Mouse (Mus musculus) layer of hippocampus, adult 9-10 months (tissue): Measurements from ENCODE around the gene Soga1.

Source experiments
- DNase-seq: peaks from one replicate; pipeline ENCODE4 v3.0.0; 2022; ENCODE audit warnings: low spot score

Gene Soga1

GRCm38 (mm10) chr2:157060557-157061305 is 18.3 kb downstream of the Soga1 start:
- no peak for DNase-seq

DNA sequence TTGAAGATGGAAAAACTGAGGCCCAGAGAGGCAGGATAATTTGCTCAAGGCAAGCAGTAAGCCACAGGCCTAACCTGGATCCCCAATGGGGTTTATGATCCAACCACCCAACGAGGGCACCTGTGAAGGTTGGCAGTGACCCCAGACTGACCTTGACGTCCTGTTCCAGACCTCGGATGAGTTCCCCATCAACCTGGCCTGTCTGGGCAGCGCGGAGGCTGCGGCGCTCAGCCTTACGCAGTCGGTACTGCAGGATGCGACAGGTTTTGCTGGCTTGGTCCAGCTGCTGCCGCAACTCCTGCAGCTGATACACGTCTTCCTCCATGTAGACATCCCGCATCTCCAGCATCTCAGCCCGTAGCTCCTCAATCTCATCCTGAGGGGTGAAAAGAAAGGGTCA is 19.0 kb downstream of the Soga1 start:
- DNase-seq, result no peak

DNA sequence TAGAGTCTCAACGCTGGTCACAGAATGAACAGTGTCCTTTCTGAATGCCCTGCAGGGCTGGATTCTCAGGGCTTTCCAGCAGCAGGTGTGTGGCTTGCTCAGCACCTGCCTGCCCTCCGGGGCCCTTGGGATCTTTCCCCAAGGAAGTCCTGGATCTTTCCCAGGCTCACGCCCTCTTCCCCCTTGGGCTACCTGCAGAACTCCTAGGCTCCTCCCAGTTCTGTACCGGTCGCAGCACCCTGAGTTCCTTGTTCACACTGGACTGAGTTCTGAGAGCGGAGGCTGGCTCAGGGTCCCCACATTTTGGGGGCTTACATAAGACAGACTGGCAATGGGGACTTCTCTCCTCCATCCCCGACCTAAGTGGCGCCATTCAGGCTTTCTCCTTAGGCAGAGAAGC is 19.9 kb downstream of the Soga1 start:
- no peak for DNase-seq

GRCm38 (mm10) chr2:157058342-157058998 is 20.6 kb downstream of the Soga1 start:
- no peak for DNase-seq

- DNase-seq, result no peak
Measured at GRCm38 (mm10) chr2:157057758-157058157, 21.3 kb downstream of the Soga1 start.

DNA sequence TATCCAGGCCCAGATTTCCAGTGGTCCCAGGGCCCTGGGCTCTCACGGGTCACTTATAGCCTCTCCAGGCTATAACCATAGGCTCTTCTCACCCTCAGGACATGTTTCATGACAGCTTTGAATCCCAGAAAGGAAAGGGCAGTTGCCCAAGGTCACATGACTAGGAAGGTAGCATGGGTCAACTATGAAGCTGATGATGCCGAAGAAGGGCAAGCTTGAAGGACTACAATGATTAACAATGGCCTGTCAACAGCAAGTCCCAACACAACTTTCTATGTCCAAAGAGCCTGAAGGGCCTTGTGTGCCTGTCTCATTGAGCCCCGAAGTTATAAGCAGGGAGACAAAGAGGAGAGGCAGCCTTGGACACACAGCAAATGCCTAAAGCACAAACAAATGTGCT is 21.9 kb downstream of the Soga1 start:
- no peak for DNase-seq

- no peak for DNase-seq
Measured at GRCm38 (mm10) chr2:157055721-157056120, 23.3 kb downstream of the Soga1 start.

GRCm38 (mm10) chr2:157054816-157055215 is 24.2 kb downstream of the Soga1 start:
- DNase-seq, result no peak

- DNase-seq, result no peak
Measured at GRCm38 (mm10) chr2:157054297-157054696, 24.8 kb downstream of the Soga1 start.

- DNase-seq, result no peak
Measured at GRCm38 (mm10) chr2:157053787-157054186, 25.3 kb downstream of the Soga1 start.

- DNase-seq, result no peak
Measured at GRCm38 (mm10) chr2:157053124-157053523, 25.9 kb downstream of the Soga1 start.

GRCm38 (mm10) chr2:157052448-157052847 is 26.6 kb downstream of the Soga1 start:
- no peak for DNase-seq

- no peak for DNase-seq
Measured at GRCm38 (mm10) chr2:157049831-157050243, 29.2 kb downstream of the Soga1 start.

GRCm38 (mm10) chr2:157048395-157049181 is 30.5 kb downstream of the Soga1 start:
- DNase-seq, result no peak

GRCm38 (mm10) chr2:157046956-157047355 is 32.1 kb downstream of the Soga1 start:
- no peak for DNase-seq

DNA sequence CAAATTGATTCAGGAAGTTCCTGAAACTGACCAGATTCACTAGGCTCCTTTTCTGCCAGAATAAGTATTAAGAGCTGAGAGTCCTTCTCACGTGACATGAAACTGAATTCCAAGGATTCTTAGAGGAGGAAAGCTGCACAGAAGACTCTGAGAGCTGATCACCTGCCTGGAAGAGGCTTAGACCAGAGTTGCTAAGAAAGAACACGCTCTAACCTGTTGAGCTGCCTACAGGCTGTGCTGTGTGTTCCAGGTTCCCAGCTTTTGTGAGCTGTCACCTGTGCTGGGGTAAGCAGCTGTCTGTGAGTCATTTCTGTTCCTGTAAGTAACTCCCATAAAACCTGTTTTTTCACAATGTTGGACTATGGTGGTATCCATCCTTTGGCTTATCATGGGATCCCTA is 33.1 kb downstream of the Soga1 start:
- DNase-seq, result no peak

DNA sequence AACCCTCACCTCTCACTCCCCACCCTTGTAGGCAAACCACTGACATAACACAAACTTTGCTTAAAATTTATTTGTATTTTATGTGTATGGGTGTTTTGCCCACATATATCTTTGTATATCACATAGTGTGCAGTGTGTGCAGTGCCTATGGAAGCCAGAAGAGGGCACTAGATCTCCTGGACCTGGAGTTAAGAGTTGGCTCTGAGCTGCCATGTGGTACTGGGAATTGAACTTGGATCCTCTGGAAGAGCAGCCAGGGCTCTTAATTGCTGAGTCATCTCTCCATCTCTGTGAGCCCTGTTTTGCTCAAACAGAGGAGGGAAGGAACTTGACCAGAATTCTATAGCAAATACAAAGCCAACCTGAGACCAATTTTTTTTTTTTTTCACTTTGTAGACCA is 35.1 kb downstream of the Soga1 start:
- DNase-seq, result no peak

- no peak for DNase-seq
Measured at GRCm38 (mm10) chr2:157043556-157043955, 35.5 kb downstream of the Soga1 start.

DNA sequence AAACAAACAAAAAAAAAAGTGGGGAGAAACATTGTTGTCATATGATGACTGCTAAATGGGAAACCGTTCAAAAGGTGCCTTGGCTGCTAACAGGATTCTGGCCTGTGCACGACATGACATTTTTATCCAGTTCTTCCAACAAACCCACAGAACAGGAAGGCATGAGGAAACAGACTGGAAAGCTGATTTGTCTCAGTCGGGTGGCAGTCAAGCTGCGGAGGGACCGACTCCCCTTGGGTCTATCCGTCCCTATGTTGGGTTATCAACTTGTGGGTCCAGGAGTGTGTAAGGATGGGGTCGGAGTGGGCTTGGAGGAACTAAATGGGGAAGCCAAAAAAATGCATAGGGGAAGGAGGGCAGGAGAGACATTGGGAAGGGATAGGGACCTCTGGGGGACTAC is 37.6 kb downstream of the Soga1 start:
- DNase-seq, result no peak

DNA sequence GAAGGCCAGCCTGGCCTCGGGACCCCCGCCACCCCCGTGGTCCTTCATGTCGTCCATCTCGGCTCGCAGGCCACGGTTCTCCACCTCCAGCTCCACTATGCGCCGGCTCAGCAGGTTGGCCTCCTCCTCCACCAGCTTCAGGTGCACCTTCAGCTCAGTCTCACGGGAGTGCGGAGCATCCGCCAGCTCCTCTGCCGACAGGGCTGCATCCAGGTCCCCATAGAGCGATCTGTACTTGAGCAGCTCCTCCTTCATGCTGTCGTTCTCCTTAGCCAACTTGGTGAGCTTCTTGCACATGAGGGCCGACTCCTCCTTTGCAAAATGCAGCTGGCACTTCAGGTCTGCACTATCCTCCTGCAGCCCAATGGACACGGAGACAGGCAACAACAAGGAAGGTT is 38.4 kb downstream of the Soga1 start:
- DNase-seq, result no peak

DNA sequence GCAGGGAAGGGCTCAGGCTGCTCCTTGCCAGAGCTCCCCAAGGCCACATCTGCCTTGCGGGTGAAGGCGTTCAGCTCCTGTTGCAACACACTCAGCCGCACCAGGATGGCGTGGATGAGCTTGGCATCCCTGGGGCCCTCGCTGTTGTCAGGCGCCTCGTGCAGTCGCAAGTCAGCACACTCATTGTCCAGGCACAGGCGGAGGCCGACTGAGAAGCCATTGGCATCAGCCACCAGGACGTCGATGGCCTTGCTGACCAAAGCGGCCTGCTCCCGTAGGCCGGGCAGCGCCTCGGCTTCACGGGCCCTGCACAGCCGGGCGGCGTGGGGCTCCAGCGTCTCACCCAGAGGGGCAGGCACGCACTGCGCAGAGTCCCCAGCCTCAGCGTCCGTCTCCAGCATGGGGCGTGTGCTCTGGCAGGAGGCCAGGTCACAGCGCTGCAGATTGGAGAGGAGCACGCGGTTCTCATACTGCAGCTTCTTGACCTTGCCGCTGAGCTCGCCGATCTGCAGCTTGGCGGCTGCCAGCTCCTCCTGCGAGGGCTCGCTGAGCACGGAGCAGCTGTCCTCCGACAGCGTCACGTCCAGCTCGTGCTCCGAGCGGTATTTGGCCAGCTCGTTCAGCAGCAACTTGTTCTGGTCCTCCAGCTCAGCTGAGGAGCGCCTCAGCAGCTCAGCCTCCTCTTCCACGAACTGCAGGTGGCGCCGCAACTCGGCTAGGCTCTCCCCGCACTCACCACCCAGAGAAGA is 39.0 kb downstream of the Soga1 start:
- DNase-seq, result no peak

DNA sequence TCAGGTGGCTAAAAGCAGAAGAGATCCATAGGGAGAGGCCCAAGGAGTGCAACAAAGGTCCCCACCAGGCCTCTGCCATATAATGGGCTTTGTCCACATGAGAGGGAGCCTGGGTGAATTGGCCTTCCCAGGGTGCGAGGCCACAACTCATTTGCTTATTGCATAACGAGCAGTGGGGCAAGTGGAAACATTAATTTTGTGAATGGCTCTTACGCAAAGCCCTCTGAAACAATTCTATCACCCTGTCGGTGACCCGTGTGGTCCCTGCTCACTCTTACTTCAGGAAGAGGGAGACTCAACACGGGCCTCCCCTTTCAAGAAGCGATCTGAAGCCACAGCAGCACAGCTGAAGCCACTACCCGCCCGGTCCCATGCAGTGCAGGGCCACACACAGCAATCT is 41.8 kb downstream of the Soga1 start:
- no peak for DNase-seq
